Mouse (Mus musculus): ENCODE data around the gene Gm49368. TPM values are rescaled to one million over a fixed set of nuclear protein-coding genes. Genes with fewer than 3 reads are reported as not detected.
"Not testable (repeated sequence)": the region's sequence is repeated elsewhere in the genome, so short reads cannot be mapped to it uniquely, and the experiment has no call there.

The Gm49368 gene
- total RNA-seq, 2 experiments from 2014 or later, result not detected

DNA sequence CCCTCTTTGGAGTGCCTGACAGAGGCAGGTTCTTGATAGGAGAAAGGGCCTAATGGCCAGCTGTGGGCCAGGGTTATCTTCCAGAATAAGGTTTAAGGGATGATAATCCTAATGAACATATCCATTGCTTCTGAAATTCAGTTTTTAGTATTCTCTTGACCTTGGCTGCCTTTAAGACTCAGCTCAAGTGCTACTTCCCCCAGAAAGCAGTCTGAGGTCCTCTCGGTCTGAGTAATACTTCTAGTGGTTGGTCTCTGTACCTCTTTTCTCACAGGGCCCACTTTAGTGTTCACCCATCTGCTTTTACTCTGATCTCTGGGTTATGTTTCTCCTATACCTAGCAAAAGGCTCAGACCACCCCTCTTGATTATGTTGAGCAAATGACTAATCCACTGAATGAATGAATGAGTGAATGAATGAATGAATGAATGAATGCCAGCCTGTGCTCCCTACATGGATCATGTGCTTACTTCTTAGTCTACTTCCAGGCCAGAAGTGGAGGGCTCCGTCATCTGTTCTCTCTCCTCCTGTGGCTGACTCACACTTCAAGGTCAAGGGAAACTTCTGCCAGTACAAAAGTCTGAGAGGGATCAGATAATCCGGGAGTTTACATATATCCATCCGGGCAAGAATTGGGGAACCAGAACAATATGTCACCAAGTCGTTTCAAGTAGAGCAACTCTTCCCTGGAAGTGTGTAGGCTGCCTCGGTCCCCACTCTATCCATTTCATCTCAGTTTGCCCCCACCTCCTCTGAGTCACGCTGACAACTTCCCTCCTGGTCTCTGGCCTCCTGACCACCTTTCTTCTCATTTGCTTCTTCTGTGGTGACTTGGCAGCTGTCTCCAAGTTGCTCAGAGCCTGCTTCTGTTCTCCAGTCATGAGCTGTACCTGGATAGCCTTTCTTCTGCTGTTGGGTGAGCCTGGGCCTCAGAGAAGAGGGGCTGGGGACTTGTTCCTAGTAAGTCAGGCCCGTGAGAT, 66.5 kb downstream of the Gm49368 start, which contains the start of gene Itgax:
Gene Itgax (plus strand): TSS at position 807 of the 980 bp plus-strand sequence.
- DNase-seq (ENCODE audit: low spot score in 2 of 2), result no peak

GRCm38 (mm10) chr7:128132148-128132547, 69.7 kb downstream of the Gm49368 start:
- no peak for DNase-seq (ENCODE audit: low spot score in 2 of 2)

- DNase-seq (ENCODE audit: low spot score in 2 of 2), result no peak
Measured at GRCm38 (mm10) chr7:128133596-128133995, 71.1 kb downstream of the Gm49368 start.

DNA sequence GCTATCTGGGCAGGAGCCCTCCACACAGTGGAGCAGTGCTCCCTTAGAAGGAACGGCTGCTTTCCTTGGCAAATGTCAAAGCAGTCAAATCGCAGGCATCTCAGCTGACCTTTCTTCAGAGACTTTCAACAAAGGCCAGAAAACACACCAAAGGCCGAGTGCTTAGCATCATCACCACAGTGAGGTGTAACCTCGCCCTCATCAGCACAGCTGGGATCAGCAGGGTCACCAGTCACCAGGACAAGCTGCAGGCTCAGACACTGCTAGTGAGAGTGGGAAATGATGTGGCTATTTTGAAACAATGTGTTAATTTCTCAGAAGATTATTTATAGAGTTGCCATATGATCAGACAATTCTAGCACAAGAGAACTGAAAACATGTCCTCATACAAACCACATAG, 74.4 kb downstream of the Gm49368 start:
- no peak for DNase-seq (ENCODE audit: low spot score in 2 of 2)

DNA sequence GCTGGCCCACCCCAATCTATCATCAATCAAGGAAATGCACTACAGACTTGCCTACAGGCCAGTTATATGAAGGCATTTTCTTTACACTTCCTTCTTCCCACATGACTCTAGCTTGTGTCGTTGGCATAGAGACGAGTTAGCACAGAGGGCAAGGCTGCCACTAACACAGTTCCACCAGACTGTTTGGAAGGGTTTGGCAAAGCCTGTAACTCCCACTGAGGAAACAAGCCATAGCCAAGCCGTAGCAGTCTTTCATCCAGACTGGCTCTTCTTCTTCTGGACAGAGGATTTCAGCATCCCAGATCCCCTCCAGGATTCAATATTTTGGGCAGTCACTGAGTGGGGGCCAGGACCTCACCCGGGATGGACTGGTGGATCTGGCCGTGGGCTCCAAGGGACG, 77.1 kb downstream of the Gm49368 start:
- DNase-seq (ENCODE audit: low spot score in 2 of 2), result no peak

DNA sequence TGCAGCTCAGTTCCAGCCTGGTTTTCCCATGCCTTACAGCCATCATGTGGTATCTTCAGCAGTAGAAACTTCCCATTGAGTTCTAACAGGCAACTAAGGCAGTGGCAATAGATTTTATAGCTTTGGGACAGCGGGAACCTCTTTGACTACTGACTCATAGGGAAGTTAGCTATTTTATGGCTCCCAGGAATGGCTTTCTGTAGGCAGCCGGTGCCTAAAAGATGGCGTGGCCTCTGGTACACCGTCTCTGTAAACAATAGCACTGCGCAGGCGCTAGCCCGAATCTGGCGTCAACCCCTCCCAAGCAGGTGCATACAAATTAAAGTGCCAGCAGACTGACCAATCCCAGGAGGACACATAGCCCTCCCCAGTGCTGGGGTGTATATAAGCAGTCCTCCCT, 88.5 kb downstream of the Gm49368 start:
- DNase-seq (ENCODE audit: low spot score in 2 of 2), result no peak

DNA sequence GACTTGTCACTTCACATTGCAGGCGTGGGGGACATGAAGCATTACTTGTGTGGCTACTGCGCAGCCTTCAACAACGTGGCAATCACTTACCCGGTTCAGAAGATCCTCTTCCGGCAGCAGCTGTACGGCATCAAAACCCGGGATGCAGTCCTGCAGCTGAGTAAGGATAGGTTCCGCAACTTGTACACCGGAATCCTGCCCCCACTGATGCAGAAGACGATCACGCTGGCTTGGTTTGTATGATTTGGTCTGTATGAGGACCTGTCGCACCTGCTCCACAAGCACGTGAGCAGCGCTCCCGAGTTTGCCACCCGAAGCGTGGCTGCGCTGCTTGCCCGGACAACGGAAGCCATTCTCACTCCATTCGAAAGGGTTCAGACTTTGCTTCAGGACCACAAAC, 91.6 kb downstream of the Gm49368 start, which contains the start of gene Itgad:
Gene Itgad (plus strand): TSS at position 301 of the 400 bp plus-strand sequence.
- DNase-seq (ENCODE audit: low spot score in 2 of 2), result no peak

DNA sequence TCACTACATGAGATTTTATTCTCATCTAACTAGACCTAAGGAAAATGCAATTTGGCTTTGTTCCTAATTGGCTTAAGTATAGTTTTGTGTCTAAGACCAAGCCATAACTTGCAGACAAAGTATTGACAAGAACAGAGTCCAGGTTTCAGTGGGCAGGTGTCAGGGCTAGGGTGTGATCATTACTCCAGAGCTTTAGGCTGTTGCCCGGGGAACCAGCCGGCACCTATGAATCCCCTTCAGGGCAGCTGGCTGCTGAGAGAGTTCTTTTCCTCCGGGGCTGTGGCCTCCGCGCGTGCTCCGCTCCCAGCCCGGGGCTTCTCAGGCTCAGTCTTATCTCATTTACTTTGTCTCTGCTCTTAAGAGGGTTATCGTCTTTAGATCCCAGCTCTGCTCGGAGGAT, 92.4 kb downstream of the Gm49368 start:
- DNase-seq (ENCODE audit: low spot score in 2 of 2), result no peak

- DNase-seq (ENCODE audit: low spot score in 2 of 2), result not testable (repeated sequence)
Measured at GRCm38 (mm10) chr7:128158688-128159354, 96.3 kb downstream of the Gm49368 start.

DNA sequence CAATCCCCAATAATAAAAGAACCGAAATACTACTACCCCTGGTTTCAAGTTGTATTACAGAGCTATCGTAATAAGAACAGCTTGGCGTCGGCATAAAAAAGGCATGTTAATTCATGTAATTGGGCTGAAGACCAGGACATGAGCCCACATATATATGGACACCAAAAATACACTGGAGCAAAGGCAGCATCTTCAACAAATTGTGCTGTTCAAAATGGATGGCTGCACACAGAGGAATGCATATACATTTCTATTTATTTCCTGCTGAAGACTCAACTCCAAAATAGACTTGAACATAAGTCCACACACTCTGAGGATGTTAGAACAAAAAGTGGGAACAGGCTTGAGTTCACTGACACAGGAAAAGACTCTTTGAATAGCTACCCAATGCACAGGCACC, 101.5 kb downstream of the Gm49368 start:
- DNase-seq (ENCODE audit: low spot score in 2 of 2), result no peak

DNA sequence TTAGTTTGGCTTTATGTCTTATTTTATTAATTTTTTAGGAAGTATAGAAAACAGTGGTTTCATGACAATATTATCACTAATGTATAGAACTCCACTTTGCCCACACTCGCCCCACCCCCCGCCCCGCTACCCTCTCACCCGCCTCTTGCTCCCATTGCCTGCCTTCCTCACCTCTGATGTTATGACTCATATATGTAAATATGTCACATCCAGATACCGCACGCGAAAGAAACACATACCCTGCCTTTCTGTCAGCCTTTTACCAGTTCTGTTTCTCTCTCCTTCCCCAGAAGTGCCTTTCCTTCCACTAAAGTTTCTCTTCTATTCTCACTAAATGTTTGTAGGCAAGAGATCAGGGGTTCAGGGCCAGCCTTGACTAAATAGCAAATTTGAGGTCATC, 103.9 kb downstream of the Gm49368 start:
- no peak for DNase-seq (ENCODE audit: low spot score in 2 of 2)

- DNase-seq (ENCODE audit: low spot score in 2 of 2), result no peak
Measured at GRCm38 (mm10) chr7:128169996-128170395, 107.5 kb downstream of the Gm49368 start.

Other genes starting within 250 kb of the Gm49368 start
- gene Stx4a, start 238.4 kb upstream of the Gm49368 start, total RNA-seq (2021), result 10 to 100 TPM; 46.9 to 53.6 TPM
- 100 to 1,000 TPM; 292 to 296 TPM for gene Stx1b, start 238.1 kb upstream of the Gm49368 start, total RNA-seq (2021)
- 10 to 100 TPM; 28.6 to 30.2 TPM for gene Zfp646, start 186.5 kb upstream of the Gm49368 start, total RNA-seq (2021)
- gene Zfp668, start 185.9 kb upstream of the Gm49368 start, total RNA-seq (2021), result 10 to 100 TPM; 22.9 to 25.3 TPM
- 1 to 10 TPM in 1 of 2 experiments, under 1 TPM in 1; 0.96 to 1.1 TPM for gene Prss53, start 171.7 kb upstream of the Gm49368 start, total RNA-seq (2021)
- not detected for gene Gm21974, start 167.2 kb upstream of the Gm49368 start, total RNA-seq (2021)
- 10 to 100 TPM; 25.0 to 26.3 TPM for gene Vkorc1, start 167.1 kb upstream of the Gm49368 start, total RNA-seq (2021)
- gene Bckdk, start 158.6 kb upstream of the Gm49368 start, total RNA-seq (2021), result 10 to 100 TPM; 45.9 to 48.6 TPM
- gene Kat8, start 150.2 kb upstream of the Gm49368 start, total RNA-seq (2021), result 10 to 100 TPM; 25.8 to 28.2 TPM
- gene Prss8, start 132.6 kb upstream of the Gm49368 start, total RNA-seq (2021), result 1 to 10 TPM; 1.7 to 1.8 TPM
- gene Prss36, start 116.0 kb upstream of the Gm49368 start, total RNA-seq (2021), result 10 to 100 TPM; 15.0 to 17.0 TPM
- 100 to 1,000 TPM; 423 to 445 TPM for gene Fus, start 95.2 kb upstream of the Gm49368 start, total RNA-seq (2021)
- 1 to 10 TPM; 3.2 to 4.5 TPM for gene Pycard, start 68.8 kb upstream of the Gm49368 start, total RNA-seq (2021)
- under 1 TPM; 0.40 to 0.55 TPM for gene Trim72, start 58.7 kb upstream of the Gm49368 start, total RNA-seq (2021)
- 1 to 10 TPM; 8.4 to 8.7 TPM for gene Itgam, start within 50 bp of the Gm49368 start, total RNA-seq (2021)
- not detected for gene Itgax, start 66.9 kb downstream of the Gm49368 start, total RNA-seq (2021)
- under 1 TPM; 0.78 to 0.85 TPM for gene Itgad, start 91.7 kb downstream of the Gm49368 start, total RNA-seq (2021)
- gene Cox6a2, start 143.7 kb downstream of the Gm49368 start, total RNA-seq (2021), result 1 to 10 TPM; 4.3 to 4.8 TPM
- 10 to 100 TPM; 11.4 to 11.8 TPM for gene Armc5, start 174.7 kb downstream of the Gm49368 start, total RNA-seq (2021)
- gene 9130023H24Rik, start 175.3 kb downstream of the Gm49368 start, total RNA-seq (2021), result 1 to 10 TPM; 3.7 to 4.3 TPM
- 10 to 100 TPM; 27.2 to 28.1 TPM for gene Tgfb1i1, start 184.1 kb downstream of the Gm49368 start, total RNA-seq (2021)
- gene Slc5a2, start 203.0 kb downstream of the Gm49368 start, total RNA-seq (2021), result not detected
- gene BC017158, start 235.5 kb downstream of the Gm49368 start, total RNA-seq (2021), result 10 to 100 TPM; 23.0 to 23.2 TPM